ENCODE assay signal across 10 mouse cellular contexts in the genomic region with DNA sequence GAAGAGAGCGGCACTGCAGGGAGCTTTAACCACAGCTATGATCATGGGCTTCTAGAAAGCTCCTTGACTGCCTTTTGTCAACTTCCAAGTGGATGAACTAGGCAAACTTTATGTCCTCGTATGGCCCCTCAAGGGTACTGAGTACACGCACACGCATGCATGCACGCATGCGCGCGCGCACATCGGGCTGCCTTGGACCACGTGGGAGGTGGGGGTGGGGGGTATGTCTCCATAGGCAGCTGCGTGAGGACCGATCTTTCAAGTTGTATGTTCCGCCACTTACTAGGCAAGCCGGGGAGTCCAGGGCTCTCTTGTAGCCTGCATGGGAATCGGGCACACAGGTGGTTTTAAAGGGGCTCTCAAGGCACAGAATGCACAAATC. TPM values are rescaled to one million over a fixed set of nuclear protein-coding genes. Genes with fewer than 3 reads are reported as not detected.
DNase-seq lines count a peak whose midpoint lies in the region; ATAC-seq and TF ChIP-seq lines count a peak whose summit lies in the region.
"Had no signal": no experiment of that assay in that cellular context is flagged by ENCODE, and none has a peak within 500 bp of the region (broad histone marks: within the 10 kb centered on the region; RNA-seq: fewer than 3 reads in every experiment).

No protein-coding gene starts in this region.

- H3K27me3 ChIP-seq in heart, postnatal 0 days (ENCODE audit: control insufficient read depth, insufficient read depth, low read length): 0 out of 2 replicates have a peak, but pooled peaks cover 4% of the 10 kb centered on the region
- H3K27me3 ChIP-seq in neural tube, embryonic 11.5 days (ENCODE audit: control insufficient read depth, insufficient read depth, low read length): no peaks in the 10 kb centered on the region
- H3K27me3 ChIP-seq in intestine, embryonic 15.5 days (replicated peaks): no peaks in the 10 kb centered on the region
- no peaks in the 10 kb centered on the region for H3K27me3 ChIP-seq in stomach, embryonic 15.5 days (replicated peaks)

- H3K9me3 ChIP-seq in heart, postnatal 0 days (replicated peaks; ENCODE audit: control insufficient read depth, low read length): no peaks in the 10 kb centered on the region
- no peaks in the 10 kb centered on the region for H3K9me3 ChIP-seq in neural tube, embryonic 11.5 days (ENCODE audit: control insufficient read depth, low read length)
- H3K9me3 ChIP-seq in intestine, embryonic 15.5 days: no peaks in the 10 kb centered on the region
- no peaks in the 10 kb centered on the region for H3K9me3 ChIP-seq in stomach, embryonic 15.5 days

- no peak overlapping the region for H3K4me3 ChIP-seq in heart, postnatal 0 days (ENCODE audit: low read depth, low read length)
- no peak overlapping the region for H3K4me3 ChIP-seq in neural tube, embryonic 11.5 days (ENCODE audit: low read depth, low read length)
- H3K4me3 ChIP-seq in intestine, embryonic 15.5 days (replicated peaks): no peak overlapping the region
- H3K4me3 ChIP-seq in stomach, embryonic 15.5 days (replicated peaks): no peak overlapping the region

- TF ChIP-seq CTCF in heart, postnatal 0 days (IDR thresholded peaks at IDR 0.05; ENCODE audit: low read depth): no peak

- H3K4me2 ChIP-seq in heart, postnatal 0 days (ENCODE audit: low read depth, low read length): peak overlapping the region; percentile 26; the same call in 1 of the 2 replicates
- H3K4me2 ChIP-seq in neural tube, embryonic 11.5 days (ENCODE audit: low read depth): no peak overlapping the region
- H3K4me2 ChIP-seq in intestine, embryonic 15.5 days (replicated peaks): peak overlapping the region; percentile 36
- peak overlapping the region; percentile 22; the same call in 1 of the 2 replicates for H3K4me2 ChIP-seq in stomach, embryonic 15.5 days

- no peak overlapping the region for H3K27ac ChIP-seq in heart, postnatal 0 days (ENCODE audit: low read depth)
- no peak overlapping the region for H3K27ac ChIP-seq in neural tube, embryonic 11.5 days (ENCODE audit: low read depth, low read length)
- no peak overlapping the region for H3K27ac ChIP-seq in intestine, embryonic 15.5 days
- H3K27ac ChIP-seq in stomach, embryonic 15.5 days: no peak overlapping the region

- no peak for DNase-seq in heart, postnatal 0 days (ENCODE audit: low spot score)
- no peak for DNase-seq in heart, adult 11 months
- DNase-seq in neural tube, embryonic 11.5 days (ENCODE audit: low spot score): peak; percentile 19
- DNase-seq in neural tube, embryonic 10.5 days (ENCODE audit: extremely low spot score, low spot score): no peak
- DNase-seq: cerebellum, adult 8-10 months had no signal

- TF ChIP-seq EP300 in heart, postnatal 0 days (IDR thresholded peaks at IDR 0.05; ENCODE audit: low read depth): no peak

- H3K36me3 ChIP-seq in heart, postnatal 0 days (replicated peaks; ENCODE audit: control insufficient read depth, insufficient read depth, low read length): no peaks in the 10 kb centered on the region
- no peaks in the 10 kb centered on the region for H3K36me3 ChIP-seq in neural tube, embryonic 11.5 days (ENCODE audit: control insufficient read depth, insufficient read depth, low read length)
- no peaks in the 10 kb centered on the region for H3K36me3 ChIP-seq in intestine, embryonic 15.5 days
- no peaks in the 10 kb centered on the region for H3K36me3 ChIP-seq in stomach, embryonic 15.5 days

- H3K4me1 ChIP-seq in heart, postnatal 0 days (ENCODE audit: control insufficient read depth, insufficient read depth): peaks cover 7% of the 10 kb centered on the region
- H3K4me1 ChIP-seq in neural tube, embryonic 11.5 days (ENCODE audit: control insufficient read depth, insufficient read depth, low read length): no peaks in the 10 kb centered on the region; the same call in 1 of the 2 replicates
- peaks cover 6% of the 10 kb centered on the region; the same call in 1 of the 2 replicates for H3K4me1 ChIP-seq in intestine, embryonic 15.5 days (replicated peaks)
- 0 out of 2 replicates have a peak, but pooled peaks cover 3% of the 10 kb centered on the region for H3K4me1 ChIP-seq in stomach, embryonic 15.5 days

- 0 out of 2 replicates have a peak overlapping the region, but pooled peaks have one; percentile 29 for H3K9ac ChIP-seq in heart, postnatal 0 days (replicated peaks; ENCODE audit: low read depth, low read length)
- no peak overlapping the region for H3K9ac ChIP-seq in neural tube, embryonic 11.5 days (ENCODE audit: low read length)
- H3K9ac ChIP-seq in intestine, embryonic 15.5 days: no peak overlapping the region
- H3K9ac ChIP-seq in stomach, embryonic 15.5 days: no peak overlapping the region

- WGBS in heart, postnatal 0 days: 60% methylated on average over 16 of the region's 16 CpGs
- 67% methylated on average over 16 of the region's 16 CpGs for WGBS in neural tube, embryonic 11.5 days
- 70% methylated on average over 16 of the region's 16 CpGs for WGBS in intestine, embryonic 15.5 days
- 65% methylated on average over 16 of the region's 16 CpGs for WGBS in stomach, embryonic 15.5 days

- ATAC-seq in heart, postnatal 0 days (ENCODE audit: insufficient read depth, low read depth): no peak
- no peak for ATAC-seq in neural tube, embryonic 11.5 days (ENCODE audit: insufficient read depth, low FRiP score, low TSS enrichment)
- peak; percentile 32; the same call in 1 of the 2 replicates for ATAC-seq in intestine, embryonic 15.5 days
- ATAC-seq in stomach, embryonic 15.5 days (ENCODE audit: insufficient read depth, low FRiP score, low read depth): no peak
- no peak for ATAC-seq in activated CD4-positive, CD25-positive, alpha-beta regulatory T cell, adult 4 months
- ATAC-seq: inflammation-experienced regulatory T-cells, adult 6 months had no signal

RNA-seq across cellular contexts. Expression of a gene that starts 25.7 kb away (rescaled TPM):
- total RNA-seq in heart, postnatal 0 days (2014; rRNA removed; ENCODE audit: low replicate concordance): not detected in 2 replicates
- polyA plus RNA-seq in heart, postnatal 0 days (2015; fragmentation: Nextera tagmentation; extraction: Ambion mirVana): 1.00 and 2.7 TPM in 2 replicates
- 0.50 and 2.0 TPM in 2 replicates for polyA plus RNA-seq in neural tube, embryonic 11.5 days (2014; fragmentation: Nextera tagmentation; extraction: Ambion mirVana)
- 0.57 and 2.3 TPM in 2 replicates for polyA plus RNA-seq in intestine, embryonic 15.5 days (2015; fragmentation: Nextera tagmentation; extraction: Ambion mirVana)
- 0.67 and 0.80 TPM in 2 replicates for polyA plus RNA-seq in stomach, embryonic 15.5 days (2015; fragmentation: Nextera tagmentation; extraction: Ambion mirVana)
- not detected for polyA plus RNA-seq in activated CD4-positive, CD25-positive, alpha-beta regulatory T cell, adult 4 months (2017; shearing (Covaris generic))
- total RNA-seq: monocyte, adult 5-6 weeks had no signal
- polyA plus RNA-seq: inflammation-experienced regulatory T-cells, adult 6 months had no signal
